Mouse (Mus musculus) adrenal gland, adult (tissue): ENCODE data around the gene Palld.

Experiments
- DNase-seq, 2 experiments: peaks; one replicate each; pipeline ENCODE4 v3.0.0; 2022 to 2023; ENCODE audit warnings: low spot score in 1 of 2; ENCODE audit not compliant: inconsistent age in 2 of 2

Palld gene

DNA sequence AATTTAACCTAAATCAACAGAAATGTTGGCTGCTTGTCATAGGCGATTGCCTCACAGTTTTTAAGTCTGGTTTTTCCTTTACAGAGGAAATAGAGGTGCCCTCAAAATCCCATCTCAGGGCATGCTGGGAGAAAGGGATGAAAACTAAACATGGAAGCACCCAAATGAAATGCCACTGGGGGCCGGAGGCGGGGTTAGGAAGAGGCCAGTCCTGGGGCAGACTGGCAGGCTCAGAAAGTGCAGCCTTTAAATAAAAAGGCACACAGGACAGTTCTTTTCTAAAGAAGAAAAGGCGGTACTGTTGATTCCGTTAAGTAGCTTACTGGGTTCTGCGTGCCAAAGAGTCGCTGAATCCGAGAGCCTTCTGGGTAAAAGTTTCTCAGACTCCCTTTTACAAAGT is 311.0 kb downstream of the Palld start:
- peak in 1 of 2 experiments; percentile 46 for DNase-seq

- DNase-seq, result peak; percentile 96 to 98
Observed at GRCm38 (mm10) chr8:61590551-61591431, 311.7 kb downstream of the Palld start.

GRCm38 (mm10) chr8:61589972-61590391 is 312.5 kb downstream of the Palld start:
- peak; percentile 43 to 75 for DNase-seq

GRCm38 (mm10) chr8:61588336-61588735 is 314.2 kb downstream of the Palld start:
- DNase-seq, result no peak

- no peak for DNase-seq
Observed at GRCm38 (mm10) chr8:61587731-61588130, 314.8 kb downstream of the Palld start.

GRCm38 (mm10) chr8:61586529-61586928 is 316.0 kb downstream of the Palld start:
- DNase-seq, result no peak

DNA sequence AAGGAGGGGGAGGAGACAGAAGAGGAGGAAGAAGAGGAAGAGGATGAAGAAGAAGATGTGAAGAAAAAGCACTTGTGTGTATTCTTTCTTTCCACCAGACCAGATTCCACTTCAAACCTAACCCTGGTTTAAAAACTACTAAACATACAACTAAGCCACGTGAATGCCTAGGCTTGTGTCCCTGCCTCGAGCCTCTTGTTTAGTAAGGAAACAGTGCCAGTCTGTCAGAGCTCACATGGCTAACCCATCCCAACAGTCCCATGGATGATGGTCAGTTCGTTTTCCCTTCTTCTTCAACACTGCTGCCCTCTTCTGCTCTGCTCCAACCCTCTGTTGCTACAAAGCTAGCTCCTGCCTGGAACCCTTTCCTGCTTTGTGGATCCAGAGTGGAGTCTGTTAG is 316.7 kb downstream of the Palld start:
- DNase-seq, result no peak

DNA sequence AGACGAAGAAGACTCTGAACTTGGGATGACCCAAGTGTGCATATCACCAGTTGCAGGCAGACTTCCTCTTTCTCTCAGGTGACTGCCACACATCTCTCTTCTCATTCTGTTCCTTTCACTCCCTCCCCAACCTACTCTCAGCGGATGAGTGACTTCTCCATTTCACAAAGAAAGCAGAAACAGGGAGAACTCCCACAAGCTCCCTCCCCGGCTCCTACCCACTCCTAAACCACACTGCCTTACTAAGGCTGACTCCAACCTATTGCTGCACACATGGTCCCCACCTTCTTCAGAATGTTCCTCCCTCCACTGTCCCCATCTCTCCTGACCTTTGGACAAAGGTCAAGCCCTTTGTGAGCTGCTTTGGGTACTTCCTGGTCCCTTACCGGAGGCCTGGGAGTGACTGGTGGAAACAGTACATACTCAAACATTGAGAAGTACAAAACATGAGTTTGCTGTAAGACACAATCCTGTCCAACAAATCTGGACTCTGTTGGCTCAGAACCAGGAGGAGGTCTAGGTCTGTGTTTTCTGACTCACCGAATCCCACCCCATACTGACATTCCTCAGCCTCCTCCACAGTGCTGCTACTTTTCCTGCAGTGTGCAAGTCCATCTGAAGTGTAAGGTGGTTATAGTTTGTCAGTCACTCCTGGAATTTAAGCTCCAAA is 317.6 kb downstream of the Palld start:
- DNase-seq, result no peak

GRCm38 (mm10) chr8:61582547-61582946 is 319.9 kb downstream of the Palld start:
- no peak for DNase-seq

DNA sequence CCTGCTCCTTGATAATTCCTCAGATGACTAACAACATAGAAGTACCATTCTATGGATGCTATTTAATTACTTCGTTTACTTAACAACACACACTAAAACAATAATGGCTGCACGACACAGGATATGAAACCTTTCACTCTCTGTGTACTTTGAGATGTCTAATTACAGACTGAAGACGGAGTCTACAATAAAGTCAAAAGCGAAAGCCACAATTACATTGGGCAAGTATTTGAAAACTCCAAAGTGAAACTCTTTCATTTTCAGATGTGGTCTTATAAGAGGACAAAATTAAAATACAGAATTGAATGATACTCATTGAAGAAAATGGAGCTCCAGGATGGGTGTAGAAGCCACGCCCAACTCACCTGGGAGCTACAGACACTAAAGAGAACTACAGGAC is 321.2 kb downstream of the Palld start:
- no peak for DNase-seq

- DNase-seq, result no peak
Observed at GRCm38 (mm10) chr8:61579831-61580230, 322.7 kb downstream of the Palld start.

- DNase-seq, result no peak
Observed at GRCm38 (mm10) chr8:61578754-61579153, 323.7 kb downstream of the Palld start.

DNA sequence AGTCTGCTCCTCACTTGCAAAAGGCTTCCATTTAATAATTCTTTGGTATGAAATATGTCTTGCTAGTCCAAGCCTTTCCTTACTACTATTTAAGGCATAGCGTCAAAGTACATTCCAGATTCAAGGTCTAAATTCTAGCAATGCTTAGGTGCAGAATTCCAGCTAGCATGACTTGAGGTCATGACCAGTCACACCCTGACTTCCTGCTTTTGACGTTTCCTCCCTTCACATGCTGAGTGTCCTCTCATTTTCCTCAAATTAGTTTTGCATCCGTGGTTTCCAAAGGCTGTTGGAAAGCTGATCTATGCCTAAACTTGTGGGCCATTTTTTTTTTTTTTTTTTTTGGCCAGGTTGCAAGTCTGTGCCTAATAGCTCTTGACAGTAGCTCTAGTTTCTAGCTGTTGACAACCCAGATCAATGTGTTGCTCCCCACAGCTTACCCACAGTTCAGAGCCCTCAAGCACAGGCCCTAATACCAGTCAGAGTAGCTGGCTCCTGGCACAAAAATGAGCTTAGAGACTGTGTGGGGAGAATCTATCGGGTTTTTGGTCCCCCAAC is 327.3 kb downstream of the Palld start:
- no peak for DNase-seq

DNA sequence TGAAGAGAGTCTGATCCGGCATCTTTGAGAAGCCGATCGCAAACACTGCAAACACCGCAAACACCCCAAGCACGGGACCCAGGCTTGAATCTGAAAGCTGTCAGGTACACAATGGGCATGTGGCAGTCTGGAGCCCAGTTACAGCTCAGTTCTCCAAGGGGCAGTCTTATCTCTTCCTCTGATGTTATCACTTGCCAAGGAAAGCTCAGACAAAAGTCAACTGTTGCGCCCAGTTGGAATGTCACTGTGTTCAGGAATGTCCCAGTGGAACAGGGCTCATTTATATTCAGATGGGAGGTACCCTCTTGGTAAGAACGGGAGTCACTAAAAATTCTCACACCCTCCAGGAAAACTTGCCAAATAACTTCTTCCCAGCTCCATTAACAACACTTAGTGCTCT is 328.0 kb downstream of the Palld start:
- DNase-seq, result no peak

DNA sequence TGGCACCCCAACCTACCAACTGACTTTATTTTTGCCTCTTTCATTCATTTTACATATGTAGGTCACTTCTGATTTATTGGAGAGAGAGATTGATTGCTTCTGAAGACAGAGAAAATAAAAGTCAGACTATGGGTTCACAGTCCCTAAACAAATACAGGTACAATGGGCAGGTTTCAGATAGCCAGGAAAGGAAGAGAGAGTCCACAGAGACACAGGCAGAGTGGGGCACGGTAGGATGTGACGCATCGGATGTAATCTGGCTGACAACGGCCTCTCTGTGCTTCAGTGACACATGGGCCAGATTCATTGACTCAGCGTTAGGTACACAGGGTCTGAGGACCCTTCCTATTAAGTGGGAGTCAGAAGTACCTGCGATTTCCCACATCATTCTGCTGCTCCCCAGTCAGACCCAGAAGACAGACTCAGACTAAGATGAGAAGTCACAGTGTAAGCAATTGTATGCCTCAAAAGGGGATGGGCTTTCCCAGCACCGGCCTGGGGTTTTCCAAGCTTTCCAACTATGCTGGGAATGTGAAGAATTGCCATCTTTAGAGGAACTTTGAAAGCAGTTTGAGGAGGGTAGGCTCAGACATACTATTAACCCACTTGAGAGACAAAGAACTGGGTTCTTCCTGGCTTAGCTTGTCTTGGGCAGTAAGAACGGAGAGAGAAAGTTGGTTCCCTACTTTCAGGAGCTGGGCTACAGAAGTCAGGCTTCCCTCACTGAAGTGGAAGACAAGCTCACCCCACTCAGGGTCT is 329.1 kb downstream of the Palld start:
- no peak for DNase-seq

GRCm38 (mm10) chr8:61572697-61573096 is 329.8 kb downstream of the Palld start:
- peak in 1 of 2 experiments; percentile 66 for DNase-seq

- no peak for DNase-seq
Observed at GRCm38 (mm10) chr8:61570637-61571036, 331.9 kb downstream of the Palld start.

DNA sequence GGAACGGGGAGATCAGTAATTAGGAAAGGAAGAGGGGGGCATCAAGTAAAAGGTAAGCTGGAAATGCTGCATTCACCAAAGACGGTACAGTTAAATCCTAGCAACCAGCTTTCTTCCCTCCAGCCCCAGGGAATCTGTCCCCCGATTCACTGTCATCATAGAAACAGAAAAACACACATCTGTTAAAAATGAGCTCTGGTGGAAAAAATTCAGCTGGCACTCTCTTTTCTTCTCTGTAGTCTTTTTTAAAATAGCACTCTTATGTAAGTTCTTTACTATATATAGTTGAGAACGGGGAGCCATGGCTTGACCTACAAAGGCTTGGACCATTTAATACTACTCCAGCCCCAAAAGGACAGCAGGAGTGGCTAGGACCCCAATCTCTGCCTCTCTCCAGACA is 332.8 kb downstream of the Palld start:
- DNase-seq, result no peak

GRCm38 (mm10) chr8:61569211-61569610 is 333.3 kb downstream of the Palld start:
- no peak for DNase-seq

DNA sequence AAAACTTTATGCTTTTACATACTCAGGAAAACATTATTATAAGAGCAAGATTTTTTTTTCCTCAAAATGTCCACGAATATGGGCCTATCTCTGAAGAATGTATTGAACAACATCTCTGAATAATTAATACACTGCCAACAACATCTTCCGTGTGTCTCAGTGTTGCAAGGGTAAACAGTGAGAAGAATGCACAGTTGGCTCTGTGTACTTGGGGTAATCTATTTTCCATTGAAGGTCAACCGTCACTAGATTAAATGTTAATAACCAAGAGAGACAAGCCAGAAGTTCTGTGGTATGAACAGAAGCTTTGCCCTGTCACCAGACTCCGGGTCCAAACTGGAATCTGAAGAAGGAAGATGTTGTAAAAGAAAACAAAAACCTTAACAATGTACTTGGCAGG is 339.1 kb downstream of the Palld start:
- DNase-seq, result peak in 1 of 2 experiments; percentile 38

- no peak for DNase-seq
Observed at GRCm38 (mm10) chr8:61562626-61563025, 339.9 kb downstream of the Palld start.
